Mouse (Mus musculus) fibroblast of lung, adult 2 months (primary cell): ENCODE measurements around the gene Cldn7.
"Not testable (repeated sequence)": the region's sequence is repeated elsewhere in the genome, so short reads cannot be mapped to it uniquely, and the experiment has no call there.

Experiments
- DNase-seq: peaks from one replicate; pipeline ENCODE4 v3.0.0-alpha.2; 2011; ENCODE audit warnings: low read depth

Gene Cldn7

DNA sequence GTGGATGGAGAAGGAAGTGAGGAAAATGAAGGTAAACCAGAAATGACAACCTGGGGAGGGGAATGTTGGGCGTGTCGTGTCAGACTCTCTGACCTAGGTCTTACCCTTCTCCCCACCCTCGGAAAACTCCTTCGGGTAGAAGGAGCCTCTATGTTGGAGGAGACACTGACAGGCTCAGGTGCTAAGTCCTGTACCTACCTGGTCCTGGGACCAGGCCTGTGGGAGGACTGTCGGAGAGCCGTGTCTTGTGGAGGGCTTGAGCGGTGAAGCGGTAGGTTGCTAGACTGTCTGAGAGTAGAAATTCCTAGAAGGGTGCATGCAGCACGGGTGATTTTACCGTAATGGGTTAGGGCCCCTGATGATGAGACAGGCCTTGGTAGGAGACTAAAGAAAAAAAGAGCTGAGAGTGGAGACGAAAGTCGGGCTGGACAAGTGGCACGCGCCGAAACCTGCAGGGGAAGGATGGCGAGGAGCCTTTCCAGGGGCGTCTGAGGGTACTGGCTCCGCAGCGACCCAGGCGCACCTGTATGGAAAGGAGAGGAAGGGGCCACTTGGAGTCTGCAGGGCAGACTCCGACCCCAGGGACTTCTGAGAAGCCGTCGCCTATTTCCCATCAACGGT lies at the start of gene Cldn7:
TSS of gene Cldn7 (plus strand) at position 130 of the 621 bp plus-strand sequence.
- no peak for DNase-seq

DNA sequence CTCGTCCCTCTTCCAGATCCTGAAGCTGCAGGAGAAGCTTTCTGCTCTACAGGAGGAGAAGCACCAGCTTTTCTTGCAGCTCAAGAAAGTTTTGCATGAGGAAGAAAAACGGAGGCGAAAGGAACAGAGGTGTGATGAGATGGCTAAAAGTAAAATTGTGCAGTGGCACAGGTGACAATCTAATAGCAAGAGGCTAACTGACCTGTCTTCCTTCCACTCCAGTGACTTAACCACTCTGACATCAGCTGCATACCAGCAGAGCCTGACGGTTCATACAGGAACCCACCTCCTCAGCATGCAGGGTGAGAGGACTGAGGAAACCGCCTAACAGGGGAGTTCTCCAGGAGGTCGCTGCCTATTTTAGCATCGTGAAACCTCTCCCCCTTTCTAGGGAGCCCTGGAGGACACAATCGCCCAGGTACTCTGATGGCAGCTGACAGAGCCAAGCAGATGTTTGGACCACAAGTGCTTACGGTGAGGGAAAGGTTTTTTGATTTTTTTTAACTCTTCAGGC lies 49.6 kb upstream of the Cldn7 start:
- DNase-seq: no peak

DNA sequence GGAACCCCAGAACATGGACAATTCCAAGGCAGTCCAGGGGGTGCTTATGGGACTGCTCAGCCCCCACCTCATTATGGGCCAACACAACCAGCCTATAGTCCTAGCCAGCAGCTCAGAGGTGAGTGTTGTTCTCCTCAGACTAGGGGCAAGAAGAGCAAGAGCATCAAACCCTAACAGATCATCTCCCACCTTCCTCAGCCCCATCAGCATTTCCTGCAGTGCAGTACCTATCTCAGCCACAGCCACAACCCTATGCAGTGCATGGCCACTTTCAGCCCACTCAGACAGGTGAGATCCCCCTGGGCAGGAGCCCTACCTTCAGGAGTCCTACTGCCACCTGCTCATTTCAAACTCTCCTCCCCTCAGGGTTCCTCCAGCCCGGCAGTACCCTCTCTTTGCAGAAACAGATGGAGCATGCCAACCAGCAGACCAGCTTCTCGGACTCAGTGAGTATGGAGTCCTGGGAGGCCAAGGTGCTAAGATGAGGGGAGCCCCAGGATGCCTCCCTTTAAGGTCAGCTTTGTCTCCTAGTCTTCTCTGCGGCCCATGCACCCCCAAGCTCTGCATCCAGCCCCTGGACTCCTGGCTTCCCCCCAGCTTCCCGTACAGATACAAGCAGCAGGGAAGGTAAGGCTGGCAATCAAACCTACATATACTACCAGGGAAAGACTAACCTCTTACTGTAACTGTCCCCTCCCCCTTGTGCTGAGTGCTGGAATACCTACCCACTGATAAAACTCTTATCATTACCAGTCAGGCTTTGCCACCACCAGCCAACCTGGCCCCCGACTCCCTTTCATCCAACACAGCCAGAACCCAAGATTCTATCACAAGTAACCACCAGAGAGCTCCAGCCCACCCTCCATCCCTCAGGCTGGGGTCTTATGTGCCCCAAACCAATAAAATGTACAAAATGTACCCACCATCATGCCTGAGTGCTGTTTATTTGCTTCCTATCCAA lies 48.6 kb upstream of the Cldn7 start:
- DNase-seq: no peak

DNA sequence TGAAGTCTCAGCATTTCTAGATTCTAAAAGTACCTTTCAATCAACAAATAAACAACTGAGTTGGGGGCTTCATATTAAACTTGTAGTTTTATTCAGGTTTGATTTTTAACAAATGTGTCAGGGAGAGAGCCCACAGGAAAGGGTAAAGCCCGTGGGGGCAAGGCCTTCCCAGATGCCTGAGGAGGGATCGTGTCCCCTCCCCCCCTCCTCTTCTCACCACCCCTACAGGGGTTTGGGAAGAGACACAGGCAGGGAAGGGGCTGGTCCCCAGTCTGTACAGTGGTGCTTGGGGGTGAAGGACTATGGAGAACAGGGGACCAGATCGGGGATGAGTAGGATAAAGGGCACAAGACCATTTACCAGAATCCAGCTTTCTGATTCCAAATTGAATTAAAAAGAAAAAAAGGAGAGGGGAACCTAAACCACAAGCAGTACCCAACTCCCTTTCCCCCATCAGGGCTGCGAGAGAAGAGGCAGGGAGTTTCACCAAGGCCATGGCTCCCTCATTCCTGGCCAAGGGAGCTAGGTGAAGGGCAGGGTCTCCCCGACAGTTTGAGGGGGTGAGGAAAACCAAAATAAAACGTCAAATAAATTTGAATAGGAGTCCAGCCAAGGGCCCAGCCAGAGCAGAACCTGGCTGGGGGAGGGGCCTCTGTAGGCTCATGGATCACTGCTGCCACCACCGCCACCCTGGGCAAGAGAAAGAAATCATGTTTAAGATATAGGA lies 47.8 kb upstream of the Cldn7 start:
- not testable (repeated sequence) for DNase-seq

DNA sequence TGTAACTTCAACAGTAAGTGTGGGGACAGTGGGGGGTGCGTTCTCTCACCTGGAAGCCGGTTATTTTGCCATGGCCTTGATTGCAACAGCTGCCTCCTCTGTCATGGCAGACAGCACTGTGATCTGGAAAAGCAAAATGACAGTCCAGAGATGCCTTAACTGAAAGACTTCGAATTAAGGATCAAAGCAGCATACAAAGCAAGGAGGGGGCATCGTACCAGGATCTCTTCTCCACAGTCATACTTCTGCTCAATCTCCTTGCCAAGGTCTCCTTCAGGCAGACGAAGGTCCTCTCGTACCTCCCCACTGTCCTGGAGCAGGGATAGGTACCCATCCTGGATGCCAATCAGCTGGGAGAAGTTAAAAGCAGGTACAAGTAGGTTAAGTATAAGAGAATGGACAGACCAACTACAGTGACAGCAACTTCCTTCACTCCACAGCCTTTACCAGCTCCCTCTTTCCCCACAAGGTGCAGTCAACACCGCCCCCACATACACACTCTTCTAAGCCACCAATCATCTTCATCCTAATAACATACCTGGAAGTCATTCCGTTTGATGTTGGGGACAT lies 47.1 kb upstream of the Cldn7 start:
- no peak for DNase-seq

DNA sequence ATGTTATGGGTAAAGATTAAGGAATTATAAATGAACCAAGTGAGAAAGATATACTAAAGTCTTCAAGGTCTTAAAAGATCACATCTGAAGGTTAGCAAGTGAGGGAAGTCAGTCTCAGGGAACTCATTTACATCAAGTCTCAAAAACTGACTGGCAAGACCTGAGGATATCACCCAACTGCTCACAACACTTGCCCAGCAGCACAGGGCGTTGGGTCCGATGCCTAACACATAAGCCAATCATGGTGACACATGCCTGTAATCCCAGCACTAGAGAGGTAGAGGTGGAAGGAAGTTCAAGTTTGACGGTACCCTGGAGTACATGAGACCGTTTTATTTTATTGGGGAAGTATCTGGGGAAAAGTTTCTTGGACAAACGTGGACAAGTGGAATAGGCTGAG lies 46.5 kb upstream of the Cldn7 start:
- no peak for DNase-seq

- no peak for DNase-seq
These were observed 45.5 kb upstream of the Cldn7 start for GRCm38 (mm10) chr11:69919053-69919452.

DNA sequence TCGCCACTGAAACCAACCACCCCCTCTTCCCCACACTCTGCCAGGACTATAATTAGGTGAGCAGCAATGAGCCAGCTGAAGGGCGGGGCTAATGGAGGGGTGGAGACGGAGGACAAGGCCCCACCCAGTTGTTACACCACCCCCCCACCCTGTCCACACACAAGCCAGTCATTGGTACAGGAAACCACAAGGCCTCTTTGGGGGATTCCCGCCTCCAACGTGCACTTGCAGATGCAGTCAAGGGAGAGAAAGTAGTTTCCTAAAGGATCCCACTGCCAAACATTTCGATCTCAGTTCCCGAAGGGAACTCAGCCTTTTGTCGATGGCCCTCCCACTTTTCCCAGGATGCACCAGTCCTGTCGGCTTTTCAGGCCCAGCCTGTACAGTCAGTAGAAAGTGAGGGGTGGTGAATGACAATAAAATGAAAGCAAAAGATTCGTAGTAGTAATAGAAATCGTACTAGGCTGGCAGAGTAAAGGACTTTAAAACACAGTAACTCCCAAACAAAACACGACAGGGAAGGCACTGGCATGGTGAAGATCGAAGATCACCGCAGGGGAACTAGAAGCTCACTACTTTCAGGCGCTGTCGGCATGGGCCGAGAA lies 44.8 kb upstream of the Cldn7 start:
- peak; percentile 79 for DNase-seq

GRCm38 (mm10) chr11:69920266-69921031 lies 44.1 kb upstream of the Cldn7 start:
- DNase-seq: no peak

DNA sequence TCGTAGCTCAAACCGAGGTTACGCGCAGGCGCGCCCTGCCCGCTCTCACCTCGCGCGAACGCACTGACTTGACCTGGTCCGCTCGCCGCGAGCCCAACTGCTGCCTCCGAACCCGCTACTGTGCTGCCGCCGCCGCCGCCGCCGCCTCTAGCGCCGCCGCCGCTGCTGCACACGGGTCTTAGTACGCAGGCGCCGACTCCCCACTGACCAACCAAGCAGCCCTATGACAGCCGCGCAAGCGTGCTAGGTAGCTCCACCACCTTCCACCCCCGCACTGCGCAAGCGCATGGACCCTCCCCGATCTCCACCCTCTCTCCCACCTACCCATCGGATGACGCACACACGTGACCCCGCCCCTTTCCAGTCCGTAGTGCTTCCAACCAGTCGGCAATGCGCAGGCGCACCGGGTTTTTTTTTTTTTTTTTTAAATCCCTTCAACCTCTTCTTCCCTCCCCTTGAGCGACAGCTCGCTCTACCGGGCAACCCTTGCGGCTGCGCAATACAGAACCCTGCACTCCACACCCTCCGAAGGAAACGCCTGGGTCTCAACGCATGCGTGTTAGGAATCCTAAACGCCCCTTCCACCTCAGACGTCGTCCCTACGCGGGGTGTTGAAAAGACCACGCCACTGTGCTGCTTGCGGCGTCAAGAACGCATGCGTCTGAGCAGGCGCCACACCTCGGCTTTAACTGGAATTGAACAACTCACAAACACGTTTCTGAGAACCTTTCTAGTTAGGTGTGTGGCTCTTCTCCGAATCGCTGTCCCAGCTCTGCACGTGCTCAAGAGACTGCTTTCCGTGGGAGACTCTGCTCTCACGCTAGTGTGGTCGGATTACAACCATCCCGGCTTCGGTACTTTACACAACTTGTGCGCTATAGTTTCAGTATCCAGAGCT lies 43.2 kb upstream of the Cldn7 start, which contains the start of gene Eif5a:
TSS of gene Eif5a (minus strand) at position 845 of the 898 bp plus-strand sequence.
- DNase-seq: peak; percentile 100

- DNase-seq: no peak
These were observed 42.4 kb upstream of the Cldn7 start for GRCm38 (mm10) chr11:69922012-69922756.

DNA sequence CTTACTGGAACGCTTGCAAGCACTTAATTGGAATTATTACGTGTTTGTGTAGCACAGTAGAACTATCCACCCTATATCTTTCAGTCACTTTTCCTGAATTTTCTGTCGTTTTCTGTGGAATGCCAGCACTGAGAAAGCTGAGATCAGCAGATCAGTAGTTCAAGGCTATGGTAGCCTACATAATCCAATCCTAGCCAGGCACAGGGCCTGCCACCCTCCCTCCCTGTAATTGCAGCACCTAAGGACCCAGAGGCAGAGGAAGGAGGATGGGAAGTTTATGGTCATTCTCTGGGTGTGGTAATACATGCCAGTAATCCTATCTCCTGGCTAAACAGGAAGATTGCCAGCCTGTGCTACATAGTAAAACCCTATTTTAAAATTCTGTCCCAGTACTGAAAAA lies 41.8 kb upstream of the Cldn7 start:
- DNase-seq: no peak

- no peak for DNase-seq
These were observed 37.1 kb upstream of the Cldn7 start for GRCm38 (mm10) chr11:69927501-69927900.

GRCm38 (mm10) chr11:69929712-69930111 lies 34.9 kb upstream of the Cldn7 start:
- DNase-seq: no peak

DNA sequence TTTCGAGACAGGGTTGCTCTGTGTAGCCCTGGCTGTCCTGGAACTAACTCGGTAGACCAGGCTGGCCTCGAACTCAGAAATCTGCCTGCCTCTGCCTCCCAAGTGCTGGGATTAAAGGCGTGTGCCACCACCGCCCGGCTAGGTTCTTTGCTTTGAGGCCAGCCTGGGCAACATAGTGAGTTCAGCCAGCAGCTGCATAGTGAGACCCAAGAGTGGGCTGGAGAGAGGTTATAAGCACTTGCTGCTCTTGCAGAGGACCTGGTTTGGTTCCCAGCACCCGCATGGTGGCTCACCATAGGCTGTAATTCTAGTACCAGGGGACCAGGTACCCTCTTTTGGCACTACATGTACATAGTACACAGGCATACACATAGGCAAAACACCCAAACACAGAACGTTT lies 34.4 kb upstream of the Cldn7 start:
- not testable (repeated sequence) for DNase-seq

DNA sequence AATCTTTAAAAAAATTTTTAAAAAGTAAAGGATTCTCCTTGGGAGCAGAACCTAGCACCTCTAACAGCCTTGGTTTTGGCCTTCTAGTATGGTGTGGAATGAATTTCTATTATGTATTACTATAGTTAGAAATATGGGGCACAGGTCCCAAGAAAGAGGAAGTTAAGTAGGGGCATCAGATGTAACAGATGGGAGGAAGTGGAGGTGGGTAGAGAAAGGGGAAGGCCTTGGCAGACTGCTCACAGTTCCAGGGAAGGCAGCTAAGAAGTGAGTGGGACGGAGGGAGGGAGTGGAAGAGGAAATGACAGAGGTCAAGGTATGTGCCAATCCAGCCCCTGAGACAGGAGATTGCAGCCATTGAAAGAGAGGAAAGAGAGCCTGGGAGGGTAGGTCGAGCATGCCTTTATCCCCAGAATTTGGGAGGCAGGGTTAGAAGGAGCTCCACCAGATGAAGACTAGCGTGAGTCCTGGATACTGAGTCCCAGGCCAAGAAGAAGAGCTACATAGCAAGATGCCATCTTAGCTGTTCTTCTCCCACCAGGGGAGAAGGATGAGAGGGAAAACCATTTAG lies 33.5 kb upstream of the Cldn7 start:
- no peak for DNase-seq

GRCm38 (mm10) chr11:69931769-69932168 lies 32.8 kb upstream of the Cldn7 start:
- no peak for DNase-seq

- DNase-seq: no peak
These were observed 32.3 kb upstream of the Cldn7 start for GRCm38 (mm10) chr11:69932254-69932653.

DNA sequence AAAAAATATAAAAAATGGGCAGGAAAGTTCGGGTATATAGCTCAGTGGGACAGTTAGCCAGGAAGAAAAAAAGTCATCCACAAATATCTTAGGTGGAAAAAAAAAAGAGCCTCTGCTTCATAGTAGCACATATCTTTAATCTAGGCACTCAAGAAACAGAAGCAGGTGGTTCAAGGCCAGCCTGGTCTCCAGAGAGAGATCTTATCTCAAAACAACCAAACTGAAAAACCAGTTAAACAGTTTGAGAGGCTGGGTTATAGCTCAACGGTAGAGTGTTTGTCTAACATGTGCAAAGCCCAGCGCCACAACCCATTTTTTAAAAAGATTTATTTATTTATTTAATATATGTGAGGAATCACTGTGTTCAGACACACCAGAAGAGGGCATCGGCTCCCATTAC lies 31.5 kb upstream of the Cldn7 start:
- no peak for DNase-seq
